Mouse (Mus musculus) embryonic facial prominence, embryonic 11.5 days (tissue): Measurements from ENCODE around the gene Rab3a. TPM values are rescaled to one million over a fixed set of nuclear protein-coding genes. Genes with fewer than 3 reads are reported as not detected.

Experiments
- ATAC-seq: fragments of 200-750 bp; cut with Nextera tagmentation; replicated peaks from 2 replicates; pipeline ENCODE4 v1.8.0; 2017; ENCODE audit warnings: low read depth; ENCODE audit not compliant: insufficient number of reproducible peaks, low FRiP score, low TSS enrichment
- DNase-seq: peaks from one replicate; pipeline ENCODE4 v3.0.0-alpha.2; 2015; ENCODE audit warnings: low spot score
- H3K27ac ChIP-seq: fragments of 300-500 bp; sonication (generic); replicated peaks from 2 replicates; pipeline ENCODE4 v1.5.1; 2014; ENCODE audit warnings: mild to moderate bottlenecking, low read depth, low read length, control low read depth
- H3K27me3 ChIP-seq: fragments of 300-500 bp; sonication (generic); 2 replicates; pipeline ENCODE4 v1.6.1; 2014; ENCODE audit warnings: mild to moderate bottlenecking, low read length, moderate library complexity, mixed read lengths; ENCODE audit not compliant: control insufficient read depth, insufficient read depth
- H3K36me3 ChIP-seq: fragments of 300-500 bp; sonication (generic); replicated peaks from 2 replicates; pipeline ENCODE4 v1.6.1; 2014; ENCODE audit warnings: low read depth, mild to moderate bottlenecking, low read length, moderate library complexity, mixed read lengths; ENCODE audit not compliant: control insufficient read depth, insufficient read depth
- H3K4me1 ChIP-seq: fragments of 300-500 bp; sonication (generic); 2 replicates; pipeline ENCODE4 v1.6.1; 2014; ENCODE audit warnings: low read length, mixed read lengths; ENCODE audit not compliant: control insufficient read depth, insufficient read depth
- H3K4me2 ChIP-seq: fragments of 300-500 bp; sonication (generic); 2 replicates; pipeline ENCODE4 v1.6.1; 2014; ENCODE audit warnings: low read depth, mild to moderate bottlenecking, control low read depth, low read length, moderate library complexity
- H3K4me3 ChIP-seq: fragments of 300-500 bp; sonication (generic); 2 replicates; pipeline ENCODE4 v1.5.1; 2014; ENCODE audit warnings: low read depth, low read length, control low read depth
- H3K9ac ChIP-seq: fragments of 300-500 bp; sonication (generic); replicated peaks from 2 replicates; pipeline ENCODE4 v1.6.1; 2014; ENCODE audit warnings: mild to moderate bottlenecking, control low read depth, low read length
- H3K9me3 ChIP-seq: fragments of 300-500 bp; sonication (generic); replicated peaks from 2 replicates; pipeline ENCODE4 v1.6.1; 2016; ENCODE audit warnings: mild to moderate bottlenecking, low read length, inconsistent platforms, mixed read lengths; ENCODE audit not compliant: control insufficient read depth
- whole genome bisulfite sequencing: fragments of 180-500 bp; shearing (Covaris S2); extraction: QIAGEN DNeasy Blood & Tissue Kit; methylation state at CpG from one replicate; pipeline ENCODE4 v1.1.7; 2014; 5-methylcytosine and 5-hydroxymethylcytosine counted together
- polyA plus RNA-seq: library from polyadenylated mRNA; unstranded; fragments of >200 nt; fragmentation: Nextera tagmentation; extraction: Ambion mirVana; gene quantifications from 2 replicates; pipeline ENCODE4 v1.2.1, GENCODE M21; 2014

Gene Rab3a
- polyA plus RNA-seq, 1 experiment from 2014 or later, result 24.8 TPM

GRCm38 (mm10) chr8:70729808-70730475 is 24.5 kb upstream of the Rab3a start:
- Histone ChIP-seq H3K36me3 (no peaks in the 10 kb centered on the region), H3K9ac (peak overlapping the region; percentile 37; the same call in 1 of the 2 replicates), H3K4me3 (0 out of 2 replicates have a peak overlapping the region, but pooled peaks have one; percentile 5), H3K27me3 (peaks cover 19% of the 10 kb centered on the region), H3K9me3 (no peaks in the 10 kb centered on the region), H3K27ac (no peak overlapping the region), H3K4me1 (peaks cover 2% of the 10 kb centered on the region; the same call in 1 of the 2 replicates), H3K4me2 (peak overlapping the region; percentile 29)
- DNase-seq (no peak), ATAC-seq (no peak)
- 3% methylated on average over 34 of the region's 34 CpGs for WGBS

DNA sequence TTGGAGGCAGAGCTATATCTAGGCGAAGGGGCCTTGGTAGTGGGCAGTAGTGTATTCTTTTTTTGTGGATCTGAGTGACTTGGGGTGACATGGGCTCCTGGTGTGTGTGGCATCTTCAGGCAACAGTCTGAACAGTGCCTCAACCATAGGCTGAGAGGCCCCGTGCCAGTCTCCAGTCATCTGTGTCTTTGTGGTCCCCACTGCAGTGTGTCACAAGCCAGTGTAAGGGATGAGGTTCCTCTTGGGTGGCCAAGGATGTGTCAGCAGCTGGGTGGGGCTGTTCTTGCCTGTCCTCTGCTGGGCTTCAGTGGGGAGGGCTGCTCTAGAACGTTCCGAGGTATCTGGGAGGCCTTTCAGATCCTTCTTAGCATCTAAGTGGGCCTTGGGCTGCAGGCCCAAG is 23.5 kb upstream of the Rab3a start:
- H3K9me3 ChIP-seq, result no peaks in the 10 kb centered on the region
- no peak overlapping the region for H3K9ac ChIP-seq
- H3K27me3 ChIP-seq, result peaks cover 19% of the 10 kb centered on the region
- DNase-seq, result no peak
- H3K4me2 ChIP-seq, result no peak overlapping the region
- no peak overlapping the region for H3K27ac ChIP-seq
- no peaks in the 10 kb centered on the region for H3K36me3 ChIP-seq
- H3K4me3 ChIP-seq, result no peak overlapping the region
- WGBS, result 89% methylated on average over 4 of the region's 4 CpGs
- H3K4me1 ChIP-seq, result peaks cover 2% of the 10 kb centered on the region; the same call in 1 of the 2 replicates
- no peak for ATAC-seq

- Histone ChIP-seq H3K9ac (no peak overlapping the region), H3K9me3 (no peaks in the 10 kb centered on the region), H3K27me3 (peaks cover 10% of the 10 kb centered on the region), H3K4me1 (no peaks in the 10 kb centered on the region), H3K27ac (no peak overlapping the region), H3K4me3 (no peak overlapping the region), H3K4me2 (no peak overlapping the region), H3K36me3 (no peaks in the 10 kb centered on the region)
- DNase-seq (no peak), ATAC-seq (no peak)
- WGBS, result 66% methylated on average over 5 of the region's 5 CpGs
These were observed 16.8 kb upstream of the Rab3a start for GRCm38 (mm10) chr8:70737705-70738104.

DNA sequence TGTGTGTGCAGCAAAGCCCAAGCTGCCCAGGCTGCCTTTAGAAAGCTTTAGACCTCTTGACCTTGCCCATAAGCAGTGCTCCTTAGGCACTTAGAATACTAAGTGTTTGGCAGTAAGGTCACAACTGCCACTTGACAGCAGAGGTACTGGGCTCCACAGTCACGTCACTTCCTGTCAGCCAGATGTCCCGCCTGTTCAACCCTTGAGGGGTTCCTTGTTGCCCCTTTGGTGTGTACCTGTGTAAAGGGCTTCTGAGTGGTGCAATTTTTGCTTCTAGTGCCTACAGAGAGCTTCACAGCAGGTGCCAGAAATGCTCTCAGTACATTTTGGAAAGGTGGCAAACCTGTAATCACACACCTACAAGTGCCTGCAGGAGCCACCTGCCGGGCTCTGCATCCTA is 16.3 kb upstream of the Rab3a start:
- peaks cover 14% of the 10 kb centered on the region for H3K27me3 ChIP-seq
- no peak overlapping the region for H3K9ac ChIP-seq
- no peak overlapping the region for H3K27ac ChIP-seq
- whole genome bisulfite sequencing, result 61% methylated on average over 3 of the region's 3 CpGs
- no peak overlapping the region for H3K4me3 ChIP-seq
- no peak for DNase-seq
- no peaks in the 10 kb centered on the region for H3K9me3 ChIP-seq
- ATAC-seq, result no peak
- no peak overlapping the region for H3K4me2 ChIP-seq
- H3K4me1 ChIP-seq, result peaks cover 4% of the 10 kb centered on the region
- H3K36me3 ChIP-seq, result no peaks in the 10 kb centered on the region

DNA sequence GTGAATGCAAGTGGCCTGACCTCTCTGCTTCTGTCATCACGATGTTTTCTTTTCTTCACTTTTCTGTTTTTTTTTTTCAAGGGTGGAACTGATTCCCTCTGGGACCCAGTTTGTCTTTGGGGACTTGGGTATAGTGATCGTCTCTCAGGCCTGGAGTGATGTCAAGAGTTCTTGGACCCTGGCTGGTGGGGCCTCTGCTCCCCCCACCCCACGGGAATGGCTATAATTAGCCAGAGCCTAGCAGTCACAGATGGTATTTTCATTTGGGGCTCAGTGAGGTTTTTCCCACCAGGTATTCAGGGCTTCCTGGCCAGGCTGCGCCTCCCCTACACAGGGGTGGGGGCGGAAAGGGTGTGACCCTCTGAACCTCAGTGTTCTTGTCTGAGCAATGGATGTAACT is 12.8 kb upstream of the Rab3a start:
- ATAC-seq (no peak), DNase-seq (no peak)
- Histone ChIP-seq H3K9ac (no peak overlapping the region), H3K4me2 (no peak overlapping the region), H3K36me3 (no peaks in the 10 kb centered on the region), H3K4me1 (peaks cover 9% of the 10 kb centered on the region), H3K27ac (no peak overlapping the region), H3K9me3 (no peaks in the 10 kb centered on the region), H3K4me3 (no peak overlapping the region), H3K27me3 (peaks cover 37% of the 10 kb centered on the region)
- WGBS, result 50% methylated on average over 5 of the region's 5 CpGs

- ATAC-seq (no peak), DNase-seq (no peak)
- peaks cover 9% of the 10 kb centered on the region for H3K4me1 ChIP-seq
- H3K27ac ChIP-seq, result no peak overlapping the region
- peaks cover 41% of the 10 kb centered on the region for H3K27me3 ChIP-seq
- H3K36me3 ChIP-seq, result no peaks in the 10 kb centered on the region
- H3K9me3 ChIP-seq, result no peaks in the 10 kb centered on the region
- H3K9ac ChIP-seq, result no peak overlapping the region
- WGBS, result 63% methylated on average over 11 of the region's 11 CpGs
- no peak overlapping the region for H3K4me3 ChIP-seq
- no peak overlapping the region for H3K4me2 ChIP-seq
These were observed 12.3 kb upstream of the Rab3a start for GRCm38 (mm10) chr8:70742176-70742575.

DNA sequence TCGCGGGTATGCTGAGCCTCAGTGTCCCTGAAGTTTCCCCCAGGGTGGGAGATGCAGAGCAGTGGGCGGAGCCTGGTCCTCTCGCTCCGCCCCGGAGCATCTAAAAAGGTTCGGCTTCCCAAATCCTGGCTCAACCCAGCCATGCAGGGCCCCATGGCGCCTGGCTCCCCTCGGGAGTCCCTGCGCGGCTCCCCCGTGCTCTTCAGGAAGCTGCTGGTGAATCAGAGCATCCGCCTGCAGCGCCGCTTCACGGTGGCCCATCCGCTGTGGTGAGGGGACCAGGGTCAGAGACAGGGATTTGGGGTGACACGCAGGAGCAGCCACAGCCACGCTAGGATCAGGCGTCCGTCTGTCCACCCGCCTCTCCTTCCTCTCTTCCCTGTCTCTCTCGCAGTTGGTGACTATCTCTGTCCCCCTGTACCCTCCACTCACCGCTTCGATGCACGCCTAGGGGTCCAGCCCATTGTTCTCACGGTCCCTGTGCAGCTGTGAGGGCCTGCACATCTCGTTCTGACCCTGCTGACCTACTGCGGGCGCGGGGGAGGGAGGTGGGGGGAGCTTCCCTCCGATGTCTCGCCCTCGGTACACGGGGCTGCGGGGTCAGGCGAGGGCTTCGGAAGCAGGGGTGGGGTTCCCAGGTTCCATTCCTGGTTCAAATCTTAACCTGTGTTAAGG is 11.4 kb upstream of the Rab3a start:
- no peaks in the 10 kb centered on the region for H3K36me3 ChIP-seq
- no peak for ATAC-seq

More for the DNA sequence above, 11.4 kb upstream of the Rab3a start:
- H3K9ac ChIP-seq, result peak overlapping the region; percentile 26; the same call in 1 of the 2 replicates
- no peak overlapping the region; the same call in 1 of the 2 replicates for H3K4me3 ChIP-seq
- H3K27ac ChIP-seq, result no peak overlapping the region
- H3K4me1 ChIP-seq, result peaks cover 9% of the 10 kb centered on the region
- H3K9me3 ChIP-seq, result no peaks in the 10 kb centered on the region
- DNase-seq, result no peak
- H3K27me3 ChIP-seq, result peaks cover 41% of the 10 kb centered on the region
- WGBS, result 3% methylated on average over 36 of the region's 38 CpGs
- peak overlapping the region; percentile 19 for H3K4me2 ChIP-seq
